Mouse (Mus musculus): ENCODE data around the gene 9230104L09Rik.
A peak's percentile ranks its signal among the peaks of the same experiment; 100 is the strongest.

The 9230104L09Rik gene

DNA sequence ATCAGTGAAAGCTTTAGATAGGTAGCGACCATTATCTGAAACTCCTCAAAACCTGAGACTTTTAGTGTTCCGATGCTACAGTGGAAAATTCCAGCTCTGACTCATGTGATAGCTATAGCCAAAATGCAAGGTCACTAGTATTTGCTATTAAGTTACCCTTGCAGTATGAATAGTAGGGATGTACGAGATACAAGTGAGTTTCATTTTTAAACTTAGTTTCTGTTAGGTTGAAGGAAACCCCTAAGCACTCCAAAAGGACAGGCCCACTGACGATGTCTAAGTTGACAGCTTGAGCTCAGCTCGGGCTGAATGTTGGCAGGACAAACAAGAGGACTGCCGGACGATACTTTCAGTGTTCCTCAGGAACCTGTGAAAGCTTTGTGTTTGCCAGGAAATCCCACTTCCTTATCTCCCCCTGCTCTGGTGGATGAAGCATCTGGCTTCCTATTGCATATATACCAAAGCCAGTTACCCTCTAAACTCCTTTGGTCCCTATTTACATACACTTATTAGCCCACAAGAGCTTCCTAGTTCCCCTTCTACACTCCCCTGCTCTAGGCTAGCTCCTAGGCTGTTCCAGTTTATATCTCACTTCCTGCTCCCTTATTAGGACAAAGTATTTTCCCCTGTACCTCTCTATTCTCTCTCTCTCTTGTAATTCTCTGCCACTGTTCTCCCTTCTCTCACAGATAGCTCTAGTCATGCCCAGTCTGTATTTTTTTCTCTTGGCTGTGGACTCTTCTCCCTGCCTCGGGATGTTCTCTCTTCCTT, 8.0 kb downstream of the 9230104L09Rik start:
- DNase-seq (ENCODE audit: low spot score in 2 of 2), result no peak

DNA sequence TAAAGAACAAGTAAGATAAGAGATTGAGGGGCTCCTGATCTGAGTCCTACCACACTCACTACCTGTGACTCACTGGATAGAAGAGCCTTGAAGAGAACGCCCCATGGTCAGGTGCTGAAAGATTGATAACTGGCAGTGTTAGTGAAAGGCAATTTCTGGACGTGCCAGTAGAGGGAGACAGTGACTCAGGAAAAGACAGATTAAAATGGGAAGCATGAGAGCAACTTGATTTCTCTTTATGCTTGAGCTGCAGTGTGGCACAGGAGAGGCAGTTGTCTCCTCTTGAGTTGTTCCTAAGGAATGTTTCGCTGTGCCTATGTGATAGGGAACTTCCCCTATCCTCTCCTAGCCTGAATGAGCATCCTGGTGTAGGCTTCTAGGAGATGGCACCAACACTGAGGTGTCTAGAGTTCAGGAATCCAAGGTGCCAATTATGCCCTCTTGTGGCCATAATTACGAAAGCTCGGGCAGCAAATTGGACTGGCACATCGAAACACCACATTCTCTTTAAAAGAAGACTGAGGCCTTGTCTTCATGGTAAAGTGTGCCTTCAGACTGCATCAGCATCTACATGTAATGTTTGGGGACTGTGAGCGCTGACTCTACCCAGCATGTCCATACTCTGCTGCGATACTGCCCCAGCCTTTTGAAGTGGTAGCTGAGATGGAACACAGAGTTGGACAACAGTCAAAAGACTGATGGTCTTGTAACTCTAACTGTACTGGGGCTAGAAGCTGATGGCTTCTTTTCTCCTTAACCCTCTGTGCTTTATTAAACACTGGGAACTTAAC, 13.5 kb downstream of the 9230104L09Rik start:
- peak; percentile 56 to 63 for DNase-seq (ENCODE audit: low spot score in 2 of 2)

DNA sequence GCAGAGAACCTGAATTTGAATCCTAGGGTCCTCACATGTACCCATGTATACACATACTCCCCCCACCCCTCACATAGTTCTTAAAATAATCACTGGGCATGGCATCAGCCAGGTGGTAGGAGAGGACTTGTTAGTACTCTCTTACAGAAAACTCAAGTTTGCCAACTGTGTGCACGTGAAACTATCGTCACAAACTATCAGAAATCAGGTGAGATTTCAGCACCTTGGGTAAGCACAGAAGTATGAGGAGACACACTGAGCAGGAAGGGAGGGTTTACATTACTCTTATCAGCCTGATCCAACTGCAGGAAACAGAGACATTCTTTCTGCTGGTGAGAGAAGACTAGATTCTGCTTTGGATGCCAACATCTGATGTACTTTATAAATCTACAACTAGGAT, 25.6 kb downstream of the 9230104L09Rik start:
- no peak for DNase-seq (ENCODE audit: low spot score in 2 of 2)

DNA sequence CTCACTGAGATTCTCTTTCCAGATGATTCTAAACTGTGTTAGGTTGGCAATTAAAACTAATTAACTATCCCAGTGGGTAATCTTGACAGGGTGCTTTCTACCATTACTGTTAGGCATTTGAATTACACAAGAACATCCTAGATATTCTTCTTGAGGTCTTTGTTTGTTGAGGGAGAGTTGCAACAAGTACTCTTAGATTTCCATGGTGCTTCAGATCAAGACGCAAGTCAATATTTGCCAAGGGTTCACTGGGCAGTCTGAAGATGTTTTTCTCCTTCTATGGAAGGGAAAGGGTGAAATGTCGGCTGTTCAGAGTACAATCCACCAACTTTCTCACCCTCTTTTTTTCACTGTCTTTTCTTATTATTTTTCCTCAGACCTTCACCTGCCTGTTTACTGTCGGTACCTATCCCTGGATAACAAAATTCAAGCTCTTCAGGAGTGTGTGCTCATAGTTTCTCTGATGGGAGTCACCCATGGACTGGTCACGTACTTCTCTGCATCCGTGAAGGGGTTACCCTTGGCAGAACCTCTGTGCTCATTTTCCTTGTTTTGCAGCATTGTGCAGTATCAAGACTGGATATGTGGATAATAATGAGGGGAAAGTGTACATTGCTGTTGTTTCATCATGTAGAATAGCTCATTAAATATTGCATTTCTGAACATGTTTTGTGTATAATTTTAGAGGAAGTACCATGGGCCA, 26.6 kb downstream of the 9230104L09Rik start:
- no peak for DNase-seq (ENCODE audit: low spot score in 2 of 2)

DNA sequence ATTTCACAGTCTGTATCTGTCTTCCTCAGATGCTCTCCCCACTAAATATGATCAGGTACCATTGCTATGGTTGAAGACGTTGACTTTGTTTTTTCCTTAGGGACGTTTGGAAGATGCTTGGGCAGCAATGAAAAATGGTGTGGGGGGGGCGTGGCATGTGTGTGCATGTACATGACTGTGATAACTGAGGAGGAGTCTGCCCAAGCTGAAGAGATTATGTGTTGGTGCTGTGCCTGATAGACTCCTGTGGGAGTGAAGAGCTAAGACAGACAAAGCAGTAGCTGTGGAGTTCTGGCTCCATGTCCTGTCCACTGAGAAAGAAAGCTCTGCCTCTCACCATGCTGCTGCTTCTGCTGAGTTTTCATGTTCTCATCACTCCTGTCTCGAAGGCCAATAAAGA, 29.9 kb downstream of the 9230104L09Rik start, which contains the start of gene Cst9:
TSS of gene Cst9 (plus strand) at position 236 of the 400 bp plus-strand sequence.
- DNase-seq (ENCODE audit: low spot score in 2 of 2), result no peak

DNA sequence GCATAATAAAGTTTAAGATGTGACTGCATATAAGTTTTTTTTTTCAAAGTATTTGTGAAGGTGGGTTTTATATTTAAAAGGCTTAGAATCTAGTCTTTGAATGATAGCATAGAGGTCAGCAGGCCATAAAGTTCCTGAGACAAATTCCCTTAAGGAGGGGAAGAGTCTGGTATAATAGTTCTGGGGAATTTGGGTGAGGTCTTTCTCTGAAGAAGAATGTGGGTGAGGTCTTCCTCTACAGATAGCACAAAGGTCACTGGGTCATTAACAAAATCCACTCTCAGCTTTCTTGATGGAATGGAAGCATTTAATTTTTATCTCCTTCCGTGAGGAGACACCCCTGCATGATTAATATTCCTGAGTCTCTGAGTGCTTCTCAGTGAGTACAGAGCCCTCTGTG, 38.9 kb downstream of the 9230104L09Rik start:
- DNase-seq (ENCODE audit: low spot score in 2 of 2), result no peak

DNA sequence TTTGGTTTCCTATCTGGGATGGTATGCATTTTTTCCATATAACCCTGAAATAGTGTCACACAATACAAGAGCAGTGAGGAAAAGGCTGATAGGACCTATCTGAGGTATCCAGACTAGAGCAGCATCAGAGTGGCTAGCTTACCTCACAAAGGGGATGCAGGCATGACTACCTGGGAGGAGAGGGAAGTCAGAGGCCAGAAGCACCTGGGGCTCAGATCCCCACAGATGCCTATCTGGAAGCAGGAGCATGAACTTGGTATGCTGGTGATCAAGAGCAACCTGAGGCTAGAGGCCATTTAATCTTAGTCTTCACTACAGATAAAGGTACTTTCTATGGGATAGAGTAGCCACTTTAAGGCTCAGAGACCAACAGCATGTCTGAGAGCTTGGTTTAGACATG, 44.9 kb downstream of the 9230104L09Rik start, which contains the start of gene Cst13:
TSS of gene Cst13 (plus strand) at position 173 of the 400 bp plus-strand sequence.
- DNase-seq (ENCODE audit: low spot score in 2 of 2), result no peak

DNA sequence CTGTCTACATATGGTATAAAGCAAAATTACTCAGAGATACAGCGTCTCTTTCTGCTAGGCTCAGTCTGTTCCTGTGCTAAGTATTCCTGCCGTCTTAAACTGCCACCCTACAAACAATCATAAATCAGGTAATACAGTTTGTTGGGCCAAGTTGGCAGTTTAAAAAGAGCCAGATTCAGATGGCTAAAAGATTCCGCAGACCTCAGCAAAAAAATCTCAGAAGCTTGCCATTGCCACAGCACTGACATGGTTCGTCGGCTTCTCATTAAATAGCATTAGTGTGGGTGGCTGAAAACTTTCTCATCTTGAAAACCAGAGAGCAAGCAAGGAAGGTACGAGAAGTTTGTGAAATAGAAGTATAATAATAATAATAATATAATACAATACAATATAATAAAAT, 58.1 kb downstream of the 9230104L09Rik start:
- no peak for DNase-seq (ENCODE audit: low spot score in 2 of 2)

DNA sequence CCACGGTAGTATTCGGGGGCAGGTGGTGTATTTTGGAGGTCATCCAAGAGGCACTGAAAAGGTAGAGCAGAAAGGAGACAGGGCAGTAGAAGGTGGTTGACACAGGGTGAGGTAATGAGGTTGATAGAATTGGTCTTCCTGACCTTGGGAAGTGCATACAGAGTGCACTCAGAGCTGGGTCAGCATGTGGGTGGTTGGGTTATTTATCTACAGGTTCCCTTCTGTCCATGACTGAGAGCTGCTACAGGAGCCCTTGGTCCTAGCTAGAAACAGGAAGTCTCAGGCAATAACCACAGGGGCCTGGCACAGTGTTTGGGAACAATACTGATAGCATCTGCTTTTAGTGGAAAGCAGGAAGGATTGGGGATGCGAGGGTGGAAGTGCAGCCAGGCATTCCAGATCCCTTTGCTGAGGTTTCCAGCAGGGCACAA, 63.3 kb downstream of the 9230104L09Rik start:
- DNase-seq (ENCODE audit: low spot score in 2 of 2), result no peak

DNA sequence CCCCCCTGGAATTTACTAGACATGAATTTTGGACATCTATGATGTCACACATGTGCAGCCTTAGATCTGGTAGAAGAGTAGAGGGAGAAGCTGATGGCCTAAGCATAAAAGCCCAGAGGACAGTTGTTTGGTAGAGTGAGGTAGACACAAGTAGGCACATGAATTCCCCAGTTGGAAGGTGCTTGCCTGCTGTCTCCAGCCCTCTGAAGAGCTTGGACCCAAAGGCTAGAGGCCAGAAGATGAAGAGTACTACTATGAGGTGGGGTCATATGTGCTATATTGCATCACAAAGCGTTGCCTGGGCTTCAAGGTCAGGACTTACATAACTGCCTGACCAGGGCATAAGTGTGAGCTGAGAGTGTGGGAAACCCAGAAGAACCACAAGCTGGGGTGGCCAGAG, 66.4 kb downstream of the 9230104L09Rik start, which contains the start of gene Cst8:
TSS of gene Cst8 (plus strand) at position 301 of the 400 bp plus-strand sequence.
- DNase-seq (ENCODE audit: low spot score in 2 of 2), result no peak

Data from urinary bladder, postnatal 4 days (tissue).